8 mouse cellular contexts compared by ENCODE assay signal in genomic region chr12:110804261-110804660, GRCm38 (mm10). TPM values are rescaled to one million over a fixed set of nuclear protein-coding genes. Genes with fewer than 3 reads are reported as not detected.
A peak's percentile ranks its signal among the peaks of the same experiment; 100 is the strongest.
DNase-seq lines count a peak whose midpoint lies in the region; ATAC-seq and TF ChIP-seq lines count a peak whose summit lies in the region.

No protein-coding gene starts in this region.

- TF ChIP-seq CTCF in lung, embryonic 14.5 days (IDR thresholded peaks at IDR 0.05; ENCODE audit: low read depth): 0 out of 2 replicates have a peak, but pooled peaks have one; percentile 14
- TF ChIP-seq CTCF in lung, postnatal 0 days (IDR thresholded peaks at IDR 0.05): no peak
- TF ChIP-seq CTCF in brain, embryonic 14.5 days (IDR thresholded peaks at IDR 0.05; ENCODE audit: borderline replicate concordance, extremely low read depth, insufficient read depth, insufficient read length): no peak
- TF ChIP-seq CTCF in liver, embryonic 14.5 days (IDR thresholded peaks at IDR 0.05; ENCODE audit: low read depth): peak; percentile 4; the same call in 1 of the 2 replicates
- TF ChIP-seq CTCF in left cerebral cortex, adult 2 months (IDR thresholded peaks at IDR 0.05): no peak

- 20% methylated on average over 10 of the region's 10 CpGs for WGBS in lung, embryonic 14.5 days
- WGBS in lung, postnatal 0 days: 27% methylated on average over 10 of the region's 10 CpGs
- 25% methylated on average over 10 of the region's 10 CpGs for WGBS in heart, embryonic 15.5 days
- WGBS in liver, embryonic 14.5 days (ENCODE audit: insufficient replicate concordance): 74% methylated on average over 10 of the region's 10 CpGs

- peak; percentile 72 for DNase-seq in lung, embryonic 14.5 days
- DNase-seq in lung, postnatal 0 days (ENCODE audit: low spot score): no peak
- DNase-seq in brain, embryonic 14.5 days (ENCODE audit: low read depth): peak; percentile 78
- no peak for DNase-seq in liver, embryonic 14.5 days (ENCODE audit: low read depth in 3 of 3, low spot score in 3 of 3)
- DNase-seq in thymus, postnatal 10 days (ENCODE audit: low spot score in 2 of 2): no peak
- no peak for DNase-seq in gastrocnemius, adult 18-20 months (ENCODE audit: low spot score)
- no peak for DNase-seq in left cerebral cortex, adult 2 months (ENCODE audit: extremely low spot score in 1 of 2, low spot score in 2 of 2)

- no peak overlapping the region for H3K4me2 ChIP-seq in lung, embryonic 14.5 days
- H3K4me2 ChIP-seq in lung, postnatal 0 days (replicated peaks; ENCODE audit: low read depth, low read length): no peak overlapping the region
- H3K4me2 ChIP-seq in heart, embryonic 15.5 days: no peak overlapping the region
- H3K4me2 ChIP-seq in liver, embryonic 14.5 days (ENCODE audit: low read depth): no peak overlapping the region

- TF ChIP-seq POLR2A in brain, embryonic 14.5 days (IDR thresholded peaks at IDR 0.05; ENCODE audit: borderline replicate concordance, extremely low read depth, insufficient read depth, insufficient read length, poor library complexity, severe bottlenecking): no peak

- peak; percentile 60; the same call in 1 of the 2 replicates for ATAC-seq in lung, embryonic 14.5 days (ENCODE audit: insufficient read depth)
- no peak for ATAC-seq in lung, postnatal 0 days
- ATAC-seq in heart, embryonic 15.5 days (replicated peaks; ENCODE audit: insufficient number of reproducible peaks, insufficient read depth, low FRiP score, low read depth): peak; percentile 69
- ATAC-seq in liver, embryonic 14.5 days (ENCODE audit: insufficient read depth): peak; percentile 19; the same call in 1 of the 2 replicates

- H3K9ac ChIP-seq in lung, embryonic 14.5 days: no peak overlapping the region
- no peak overlapping the region for H3K9ac ChIP-seq in lung, postnatal 0 days (replicated peaks; ENCODE audit: low read depth)
- H3K9ac ChIP-seq in heart, embryonic 15.5 days: no peak overlapping the region
- H3K9ac ChIP-seq in liver, embryonic 14.5 days (replicated peaks): no peak overlapping the region

- no peaks in the 10 kb centered on the region for H3K4me1 ChIP-seq in lung, embryonic 14.5 days (ENCODE audit: insufficient read depth)
- H3K4me1 ChIP-seq in lung, postnatal 0 days (ENCODE audit: insufficient read depth, low read depth, low read length): no peaks in the 10 kb centered on the region
- H3K4me1 ChIP-seq in heart, embryonic 15.5 days (replicated peaks): peaks cover 21% of the 10 kb centered on the region
- no peaks in the 10 kb centered on the region for H3K4me1 ChIP-seq in liver, embryonic 14.5 days (replicated peaks; ENCODE audit: control insufficient read depth in 2 of 2, insufficient read depth in 2 of 2, low read length in 1 of 2)

- no peaks in the 10 kb centered on the region for H3K9me3 ChIP-seq in lung, embryonic 14.5 days (ENCODE audit: low read depth, low read length)
- H3K9me3 ChIP-seq in lung, postnatal 0 days (ENCODE audit: low read length): no peaks in the 10 kb centered on the region
- H3K9me3 ChIP-seq in heart, embryonic 15.5 days (replicated peaks): no peaks in the 10 kb centered on the region
- no peaks in the 10 kb centered on the region for H3K9me3 ChIP-seq in liver, embryonic 14.5 days (ENCODE audit: control insufficient read depth, low read length)

- H3K4me3 ChIP-seq in lung, embryonic 14.5 days (ENCODE audit: low read depth, low read length): no peak overlapping the region
- H3K4me3 ChIP-seq in lung, postnatal 0 days (ENCODE audit: low read depth, low read length): no peak overlapping the region
- peak overlapping the region; percentile 12; the same call in 1 of the 2 replicates for H3K4me3 ChIP-seq in heart, embryonic 15.5 days
- no peak overlapping the region for H3K4me3 ChIP-seq in liver, embryonic 14.5 days (ENCODE audit: insufficient read depth in 1 of 2, low read depth in 2 of 2, low read length in 2 of 2)
- H3K4me3 ChIP-seq in left cerebral cortex, adult 2 months: no peak overlapping the region

- H3K27me3 ChIP-seq in lung, embryonic 14.5 days (ENCODE audit: insufficient read depth, low read length): no peaks in the 10 kb centered on the region
- no peaks in the 10 kb centered on the region for H3K27me3 ChIP-seq in lung, postnatal 0 days (replicated peaks; ENCODE audit: insufficient read depth, low read length)
- H3K27me3 ChIP-seq in heart, embryonic 15.5 days: no peaks in the 10 kb centered on the region
- H3K27me3 ChIP-seq in liver, embryonic 14.5 days (ENCODE audit: control insufficient read depth, insufficient read depth, low read length): no peaks in the 10 kb centered on the region

- no peak overlapping the region for H3K27ac ChIP-seq in lung, embryonic 14.5 days (ENCODE audit: low read depth)
- H3K27ac ChIP-seq in lung, postnatal 0 days (ENCODE audit: low read length): no peak overlapping the region
- H3K27ac ChIP-seq in heart, embryonic 15.5 days: peak overlapping the region; percentile 65
- no peak overlapping the region for H3K27ac ChIP-seq in liver, embryonic 14.5 days
- no peak overlapping the region; the same call in 1 of the 2 replicates for H3K27ac ChIP-seq in left cerebral cortex, adult 2 months

- H3K36me3 ChIP-seq in lung, embryonic 14.5 days (ENCODE audit: insufficient read depth): peaks cover 10% of the 10 kb centered on the region; the same call in 1 of the 2 replicates
- no peaks in the 10 kb centered on the region for H3K36me3 ChIP-seq in lung, postnatal 0 days (ENCODE audit: insufficient read depth, low read length)
- H3K36me3 ChIP-seq in heart, embryonic 15.5 days: no peaks in the 10 kb centered on the region
- no peaks in the 10 kb centered on the region; the same call in 1 of the 2 replicates for H3K36me3 ChIP-seq in liver, embryonic 14.5 days (replicated peaks; ENCODE audit: control insufficient read depth, insufficient read depth, low read depth)

- TF ChIP-seq EP300 in lung, postnatal 0 days (IDR thresholded peaks at IDR 0.05): no peak
- no peak for TF ChIP-seq EP300 in liver, embryonic 14.5 days (IDR thresholded peaks at IDR 0.05; ENCODE audit: low read depth)

- intact Hi-C loops in left cerebral cortex, adult 2 months (cut with DNase I): no loop called here

RNA-seq across cellular contexts. Expression of gene Mok, which starts 36.5 kb away (rescaled TPM):
- polyA plus RNA-seq in lung, embryonic 14.5 days (2014; fragmentation: Nextera tagmentation; extraction: Ambion mirVana): 5.8 and 5.9 TPM in 2 replicates
- 11.1 and 11.9 TPM in 2 replicates for polyA plus RNA-seq in lung, postnatal 0 days (2015; fragmentation: Nextera tagmentation; extraction: Ambion mirVana)
- polyA plus RNA-seq in brain, embryonic 14.5 days (2012; rRNA removed): 11.1 and 12.1 TPM in 2 replicates
- polyA plus RNA-seq in heart, embryonic 15.5 days (2015; fragmentation: Nextera tagmentation; extraction: Ambion mirVana): 3.0 and 4.0 TPM in 2 replicates
- 0.18 and 0.24 TPM in 2 replicates for polyA plus RNA-seq in liver, embryonic 14.5 days (2012; rRNA removed)
- polyA plus RNA-seq in liver, embryonic 14.5 days (2014; fragmentation: Nextera tagmentation; extraction: Ambion mirVana): 0.23 and 0.43 TPM in 2 replicates
- under 1 TPM in 1 of 2 experiments, not detected in 1; 0.27 TPM for total RNA-seq in gastrocnemius, adult 18-20 months (2021)
- 10 to 100 TPM; 13.0 to 13.3 TPM for total RNA-seq in left cerebral cortex, adult 2 months (2021)

RNA-seq across cellular contexts. Expression of gene Zfp839, which starts 45.8 kb away (rescaled TPM):
- polyA plus RNA-seq in lung, embryonic 14.5 days (2014; fragmentation: Nextera tagmentation; extraction: Ambion mirVana): 4.4 and 5.2 TPM in 2 replicates
- polyA plus RNA-seq in lung, postnatal 0 days (2015; fragmentation: Nextera tagmentation; extraction: Ambion mirVana): 2.4 and 3.3 TPM in 2 replicates
- 3.7 and 4.1 TPM in 2 replicates for polyA plus RNA-seq in brain, embryonic 14.5 days (2012; rRNA removed)
- 4.5 and 5.9 TPM in 2 replicates for polyA plus RNA-seq in heart, embryonic 15.5 days (2015; fragmentation: Nextera tagmentation; extraction: Ambion mirVana)
- 1.4 and 1.9 TPM in 2 replicates for polyA plus RNA-seq in liver, embryonic 14.5 days (2012; rRNA removed)
- polyA plus RNA-seq in liver, embryonic 14.5 days (2014; fragmentation: Nextera tagmentation; extraction: Ambion mirVana): 0.62 and 0.67 TPM in 2 replicates
- total RNA-seq in gastrocnemius, adult 18-20 months (2021): 1 to 10 TPM; 6.8 to 8.0 TPM
- total RNA-seq in left cerebral cortex, adult 2 months (2021): 10 to 100 TPM; 11.4 to 12.3 TPM

Comparison
In these comparisons a context has a peak if more than half of its experiments do, and no peak if none do; other contexts are left out.
1. DNase-seq: peak in lung, embryonic 14.5 days (single experiment) and brain, embryonic 14.5 days (single experiment); none in lung, postnatal 0 days (single experiment), liver, embryonic 14.5 days (0 of 3), thymus, postnatal 10 days (0 of 2), gastrocnemius, adult 18-20 months (single experiment) and left cerebral cortex, adult 2 months (0 of 2).
2. CTCF ChIP-seq: peak in lung, embryonic 14.5 days (single experiment) and liver, embryonic 14.5 days (single experiment); none in lung, postnatal 0 days (single experiment), brain, embryonic 14.5 days (single experiment) and left cerebral cortex, adult 2 months (single experiment).